Mouse (Mus musculus): ENCODE measurements around the gene Dusp13. TPM values are rescaled to one million over a fixed set of nuclear protein-coding genes. Genes with fewer than 3 reads are reported as not detected.

Gene Dusp13
- polyA plus RNA-seq, 1 experiment from 2014 or later, result not detected

DNA sequence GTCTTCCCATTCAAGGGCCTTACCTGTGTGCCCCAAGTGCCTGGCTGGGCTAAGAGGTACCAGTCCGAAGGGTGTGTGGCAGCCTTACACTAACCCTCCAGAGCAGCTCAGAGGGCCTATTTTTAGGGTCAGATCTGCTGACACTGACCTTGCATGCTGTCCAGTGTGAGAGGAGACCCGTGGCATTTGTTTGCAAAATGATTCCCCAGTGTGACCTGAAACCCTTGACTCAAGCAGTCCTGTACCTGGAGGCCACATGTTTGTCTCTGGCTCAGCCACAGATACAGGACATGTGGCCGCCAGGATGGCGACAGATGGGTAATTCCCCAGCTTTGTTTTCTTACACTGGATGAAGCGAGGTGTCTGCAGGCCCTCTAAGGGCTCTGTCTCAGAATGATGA, 36.5 kb downstream of the Dusp13 start, which contains the start of gene Dupd1:
Gene Dupd1, minus strand, starts transcription at position 91 of the 400 bp plus-strand sequence.
- ATAC-seq, result no peak
- no peak within 1 kb of the TSS for H3K4me2 ChIP-seq (ENCODE audit: low read length)
- H3K9ac ChIP-seq (replicated peaks; ENCODE audit: low read depth, low read length), result no peak within 1 kb of the TSS
- WGBS, result 84% methylated on average over 5 of the region's 5 CpGs
- H3K9me3 ChIP-seq (ENCODE audit: control insufficient read depth, low read length), result 0 out of 2 replicates have a peak, but pooled peaks cover 3% of the 10 kb centered on the region
- no peak within 1 kb of the TSS for H3K4me3 ChIP-seq (replicated peaks; ENCODE audit: low read length)
- no peaks in the 10 kb centered on the region for H3K36me3 ChIP-seq (ENCODE audit: control insufficient read depth, insufficient read depth)
- H3K4me1 ChIP-seq (replicated peaks; ENCODE audit: control insufficient read depth, insufficient read depth, low read length), result peaks cover 2% of the 10 kb centered on the region
- no peak within 1 kb of the TSS for H3K27ac ChIP-seq (ENCODE audit: low read length)
- H3K27me3 ChIP-seq (replicated peaks; ENCODE audit: control insufficient read depth, insufficient read depth, low read length), result no peaks in the 10 kb centered on the region

DNA sequence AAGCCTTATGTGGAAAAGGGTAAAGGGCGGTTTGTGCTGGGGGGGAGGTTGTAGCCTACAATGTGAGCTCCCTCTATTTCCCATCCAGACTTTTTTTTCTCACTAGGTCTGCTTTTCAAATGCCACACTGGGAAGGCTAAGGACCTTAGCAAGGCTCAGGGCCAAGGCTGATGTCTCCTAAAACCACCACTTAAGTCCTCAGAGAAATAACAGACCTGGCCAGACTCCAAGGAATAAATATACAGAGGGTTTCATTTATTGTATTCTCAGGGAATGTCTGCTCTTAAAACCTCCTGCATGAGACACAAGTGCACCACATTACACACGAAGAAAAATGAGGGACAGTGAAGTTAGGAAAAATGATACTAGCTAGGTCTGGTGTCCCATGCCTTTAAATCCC, 39.8 kb downstream of the Dusp13 start:
- Histone ChIP-seq H3K4me1 (replicated peaks; ENCODE audit: control insufficient read depth, insufficient read depth, low read length) (peaks cover 9% of the 10 kb centered on the region), H3K4me2 (ENCODE audit: low read length) (no peak overlapping the region), H3K4me3 (replicated peaks; ENCODE audit: low read length) (no peak overlapping the region), H3K9ac (replicated peaks; ENCODE audit: low read depth, low read length) (no peak overlapping the region), H3K36me3 (ENCODE audit: control insufficient read depth, insufficient read depth) (no peaks in the 10 kb centered on the region), H3K9me3 (ENCODE audit: control insufficient read depth, low read length) (0 out of 2 replicates have a peak, but pooled peaks cover 3% of the 10 kb centered on the region), H3K27me3 (replicated peaks; ENCODE audit: control insufficient read depth, insufficient read depth, low read length) (no peaks in the 10 kb centered on the region), H3K27ac (ENCODE audit: low read length) (no peak overlapping the region)
- no peak for ATAC-seq
- 65% methylated on average over 2 of the region's 2 CpGs for WGBS

DNA sequence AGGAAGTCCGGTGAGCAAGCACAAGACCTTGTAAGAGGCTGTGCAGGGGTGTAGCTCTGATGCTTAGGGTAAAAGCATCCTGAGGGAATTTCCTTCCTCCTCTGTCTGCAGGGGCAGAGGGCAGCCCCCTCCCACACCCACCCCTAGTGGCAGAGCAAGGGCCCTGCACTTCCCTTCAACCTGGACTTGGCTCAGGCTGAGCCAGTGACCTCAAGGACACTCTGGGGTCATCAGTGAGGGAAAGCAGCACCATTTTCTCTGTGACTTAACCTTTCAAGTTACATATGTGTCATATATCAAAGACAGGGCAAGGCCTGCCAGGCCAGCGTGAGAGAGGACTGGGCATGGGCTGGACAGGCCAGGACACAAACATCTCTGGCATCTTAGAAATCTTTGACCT, 41.4 kb downstream of the Dusp13 start:
- Histone ChIP-seq H3K4me1 (replicated peaks; ENCODE audit: control insufficient read depth, insufficient read depth, low read length) (peaks cover 9% of the 10 kb centered on the region), H3K36me3 (ENCODE audit: control insufficient read depth, insufficient read depth) (no peaks in the 10 kb centered on the region), H3K9me3 (ENCODE audit: control insufficient read depth, low read length) (no peaks in the 10 kb centered on the region), H3K4me2 (ENCODE audit: low read length) (no peak overlapping the region), H3K27me3 (replicated peaks; ENCODE audit: control insufficient read depth, insufficient read depth, low read length) (no peaks in the 10 kb centered on the region), H3K4me3 (replicated peaks; ENCODE audit: low read length) (no peak overlapping the region), H3K9ac (replicated peaks; ENCODE audit: low read depth, low read length) (no peak overlapping the region), H3K27ac (ENCODE audit: low read length) (no peak overlapping the region)
- no peak for ATAC-seq
- 61% methylated on average over 2 of the region's 2 CpGs for WGBS

DNA sequence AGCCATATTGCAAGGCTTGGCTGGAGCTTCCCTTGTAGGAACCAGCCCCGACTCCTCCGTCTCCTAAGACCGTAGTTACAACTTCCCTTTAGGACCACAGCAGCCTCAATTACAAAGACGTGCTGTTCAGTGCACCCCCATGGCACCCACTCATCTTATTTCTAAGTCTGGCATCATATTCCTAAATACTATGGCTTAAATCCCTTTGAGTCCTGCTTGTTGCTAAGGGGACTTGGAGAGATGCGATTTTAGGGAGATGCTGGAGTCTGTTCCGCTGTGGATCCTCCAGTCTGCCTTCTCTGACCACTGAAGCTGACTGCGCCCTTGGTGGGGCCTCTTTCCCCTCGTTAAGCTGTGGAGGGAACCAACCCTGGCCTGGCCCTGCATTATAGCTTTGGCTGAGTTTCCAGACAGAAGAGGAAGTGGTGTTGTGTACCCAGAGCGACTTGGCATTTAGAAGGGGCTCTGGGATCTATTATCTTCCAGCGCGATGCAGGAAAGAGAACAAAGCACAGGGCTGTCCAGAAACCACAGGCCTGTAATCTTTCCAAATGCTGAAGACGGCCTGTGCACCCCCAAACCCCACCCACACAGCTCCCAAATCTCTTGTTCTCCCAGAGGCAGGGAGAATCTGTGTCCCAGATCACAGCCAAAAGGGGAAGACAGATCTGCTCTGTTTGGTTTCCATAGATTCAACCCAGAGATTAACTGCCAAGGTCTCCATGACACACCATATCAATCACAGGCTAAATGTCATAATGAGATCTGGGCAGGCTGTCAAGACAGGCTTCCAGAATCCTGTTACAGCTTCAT, 44.0 kb downstream of the Dusp13 start:
- Histone ChIP-seq H3K4me1 (replicated peaks; ENCODE audit: control insufficient read depth, insufficient read depth, low read length) (peaks cover 9% of the 10 kb centered on the region), H3K9ac (replicated peaks; ENCODE audit: low read depth, low read length) (no peak overlapping the region; the same call in 1 of the 2 replicates), H3K4me3 (replicated peaks; ENCODE audit: low read length) (no peak overlapping the region), H3K9me3 (ENCODE audit: control insufficient read depth, low read length) (no peaks in the 10 kb centered on the region), H3K4me2 (ENCODE audit: low read length) (no peak overlapping the region), H3K27me3 (replicated peaks; ENCODE audit: control insufficient read depth, insufficient read depth, low read length) (no peaks in the 10 kb centered on the region), H3K27ac (ENCODE audit: low read length) (peak overlapping the region; percentile 84), H3K36me3 (ENCODE audit: control insufficient read depth, insufficient read depth) (no peaks in the 10 kb centered on the region)
- peak; percentile 82 for ATAC-seq
- 42% methylated on average over 12 of the region's 12 CpGs for WGBS

DNA sequence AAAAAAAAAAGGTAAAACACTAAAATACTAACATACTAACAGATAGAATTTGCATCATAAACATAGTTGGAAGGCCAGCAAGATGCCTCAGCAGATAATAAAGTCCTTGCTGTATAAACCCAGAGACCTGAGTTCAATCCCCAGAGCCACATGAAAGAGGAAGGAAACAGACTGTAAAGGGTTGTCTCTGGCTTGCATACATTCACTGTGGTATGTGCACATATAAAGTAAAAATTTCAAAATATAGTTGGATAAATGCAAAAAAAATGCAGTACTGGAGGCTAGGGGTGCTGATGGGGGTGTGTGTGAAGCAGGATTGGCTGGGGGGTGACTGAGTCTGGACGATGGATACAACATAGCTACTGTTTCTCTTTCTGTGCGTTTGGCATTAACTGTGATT, 45.5 kb downstream of the Dusp13 start:
- Histone ChIP-seq H3K4me1 (replicated peaks; ENCODE audit: control insufficient read depth, insufficient read depth, low read length) (peaks cover 9% of the 10 kb centered on the region), H3K4me2 (ENCODE audit: low read length) (no peak overlapping the region), H3K9me3 (ENCODE audit: control insufficient read depth, low read length) (no peaks in the 10 kb centered on the region), H3K9ac (replicated peaks; ENCODE audit: low read depth, low read length) (no peak overlapping the region), H3K27me3 (replicated peaks; ENCODE audit: control insufficient read depth, insufficient read depth, low read length) (no peaks in the 10 kb centered on the region), H3K4me3 (replicated peaks; ENCODE audit: low read length) (no peak overlapping the region), H3K36me3 (ENCODE audit: control insufficient read depth, insufficient read depth) (no peaks in the 10 kb centered on the region), H3K27ac (ENCODE audit: low read length) (no peak overlapping the region)
- WGBS, result 88% methylated on average over 2 of the region's 2 CpGs
- ATAC-seq, result no peak

DNA sequence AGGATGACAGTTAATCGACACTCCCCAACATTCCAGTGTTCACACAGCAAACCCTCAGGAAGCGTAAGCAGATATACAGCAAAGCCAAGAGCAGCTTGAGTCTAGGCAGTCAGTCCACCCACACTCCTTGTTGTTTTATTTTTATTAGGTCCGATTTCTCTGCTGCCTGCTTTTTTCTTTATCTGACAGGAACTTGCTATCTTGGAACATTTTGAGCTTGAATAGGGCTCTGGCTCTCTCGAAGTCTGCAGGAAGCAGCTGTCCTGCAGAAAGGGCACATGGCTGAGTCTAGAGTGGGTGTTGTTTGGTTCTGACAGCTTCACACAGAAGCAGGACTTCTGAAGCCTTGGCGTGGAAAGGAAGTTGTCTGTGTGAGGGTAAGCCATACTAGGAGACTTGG, 47.7 kb downstream of the Dusp13 start:
- no peak overlapping the region for H3K4me2 ChIP-seq (ENCODE audit: low read length)
- H3K4me3 ChIP-seq (replicated peaks; ENCODE audit: low read length), result no peak overlapping the region
- peaks cover 9% of the 10 kb centered on the region for H3K4me1 ChIP-seq (replicated peaks; ENCODE audit: control insufficient read depth, insufficient read depth, low read length)
- no peak overlapping the region for H3K27ac ChIP-seq (ENCODE audit: low read length)
- H3K36me3 ChIP-seq (ENCODE audit: control insufficient read depth, insufficient read depth), result no peaks in the 10 kb centered on the region
- no peak overlapping the region for H3K9ac ChIP-seq (replicated peaks; ENCODE audit: low read depth, low read length)
- WGBS, result 82% methylated on average over 5 of the region's 5 CpGs
- no peak for ATAC-seq
- H3K27me3 ChIP-seq (replicated peaks; ENCODE audit: control insufficient read depth, insufficient read depth, low read length), result no peaks in the 10 kb centered on the region
- no peaks in the 10 kb centered on the region for H3K9me3 ChIP-seq (ENCODE audit: control insufficient read depth, low read length)

DNA sequence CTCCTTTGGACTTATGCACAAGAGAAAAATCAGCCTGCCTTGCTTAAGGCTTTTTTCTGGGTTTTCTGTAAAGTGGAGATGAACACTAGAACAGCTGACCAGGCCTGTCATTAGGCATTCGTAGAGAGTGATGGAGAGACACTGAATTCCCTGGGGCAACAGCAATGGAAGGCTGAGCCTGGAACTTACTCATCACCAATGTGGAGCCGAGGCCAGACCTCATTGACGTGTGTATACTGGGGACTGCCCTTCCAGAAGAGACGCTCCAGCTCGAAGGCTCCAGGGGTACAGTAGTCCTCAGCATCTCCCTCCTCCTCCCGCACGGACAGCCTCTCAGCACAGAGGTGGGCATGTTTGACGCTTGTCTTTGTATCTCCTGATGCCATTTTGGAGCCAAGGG, 48.3 kb downstream of the Dusp13 start:
- Histone ChIP-seq H3K27me3 (replicated peaks; ENCODE audit: control insufficient read depth, insufficient read depth, low read length) (no peaks in the 10 kb centered on the region), H3K36me3 (ENCODE audit: control insufficient read depth, insufficient read depth) (no peaks in the 10 kb centered on the region), H3K9ac (replicated peaks; ENCODE audit: low read depth, low read length) (no peak overlapping the region), H3K4me2 (ENCODE audit: low read length) (no peak overlapping the region), H3K27ac (ENCODE audit: low read length) (no peak overlapping the region), H3K9me3 (ENCODE audit: control insufficient read depth, low read length) (no peaks in the 10 kb centered on the region), H3K4me3 (replicated peaks; ENCODE audit: low read length) (no peak overlapping the region), H3K4me1 (replicated peaks; ENCODE audit: control insufficient read depth, insufficient read depth, low read length) (peaks cover 9% of the 10 kb centered on the region)
- 89% methylated on average over 8 of the region's 8 CpGs for WGBS
- no peak for ATAC-seq

DNA sequence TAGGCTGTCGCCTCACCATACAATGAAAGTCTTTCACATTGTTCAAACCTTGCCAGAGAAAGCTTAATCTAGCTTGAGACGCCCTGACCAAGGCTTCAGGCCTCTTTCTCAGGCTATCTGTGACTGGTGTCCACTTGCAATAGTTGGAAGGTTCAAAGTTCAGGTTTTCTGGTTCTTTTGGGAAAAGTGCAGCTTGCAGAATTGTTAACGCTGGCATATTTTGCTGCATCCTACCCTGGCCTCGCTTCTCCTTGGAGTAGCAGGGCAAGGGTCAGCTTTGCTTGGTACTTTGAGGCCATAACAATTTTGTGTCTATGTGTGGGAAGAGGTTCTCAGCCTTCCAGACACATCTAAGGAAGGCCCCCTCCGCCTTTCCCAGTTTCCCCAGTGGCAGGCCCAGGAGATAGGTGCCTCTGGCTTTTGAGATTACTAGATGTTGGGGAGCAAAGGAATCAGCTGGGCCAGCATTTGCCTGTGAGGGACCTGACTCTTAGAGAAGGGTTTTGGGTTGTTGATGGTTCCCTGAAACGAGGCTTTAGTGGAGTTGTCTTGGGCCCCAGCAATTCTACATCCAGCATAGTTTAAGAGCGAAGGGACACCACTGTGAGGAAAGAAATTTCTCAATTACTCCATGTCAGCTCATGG, 54.7 kb downstream of the Dusp13 start:
- Histone ChIP-seq H3K9me3 (ENCODE audit: control insufficient read depth, low read length) (peaks cover 2% of the 10 kb centered on the region; the same call in 1 of the 2 replicates), H3K4me1 (replicated peaks; ENCODE audit: control insufficient read depth, insufficient read depth, low read length) (no peaks in the 10 kb centered on the region), H3K27ac (ENCODE audit: low read length) (no peak overlapping the region), H3K36me3 (ENCODE audit: control insufficient read depth, insufficient read depth) (no peaks in the 10 kb centered on the region), H3K9ac (replicated peaks; ENCODE audit: low read depth, low read length) (no peak overlapping the region), H3K4me3 (replicated peaks; ENCODE audit: low read length) (no peak overlapping the region), H3K4me2 (ENCODE audit: low read length) (no peak overlapping the region), H3K27me3 (replicated peaks; ENCODE audit: control insufficient read depth, insufficient read depth, low read length) (no peaks in the 10 kb centered on the region)
- WGBS, result 75% methylated on average over 7 of the region's 7 CpGs
- no peak for ATAC-seq

DNA sequence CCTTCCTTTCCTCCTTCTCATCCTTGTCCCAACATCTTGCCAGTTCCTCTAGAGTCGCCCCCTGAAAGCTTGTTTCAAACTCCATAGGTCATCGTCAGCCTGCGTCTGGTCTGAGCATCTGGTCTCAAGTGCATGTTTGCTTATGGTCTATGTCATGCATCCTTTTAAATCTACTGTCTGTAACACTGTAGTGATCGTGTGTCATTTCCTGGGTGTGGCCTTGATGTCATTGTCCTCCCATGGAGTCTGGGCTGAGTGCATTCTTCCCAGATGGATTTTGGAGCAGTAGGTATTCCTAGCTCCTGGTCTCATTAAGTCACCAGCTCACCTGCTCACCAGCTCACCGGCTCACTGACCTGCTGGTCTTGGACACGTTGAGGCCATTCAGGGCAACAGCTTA, 56.0 kb downstream of the Dusp13 start:
- Histone ChIP-seq H3K4me1 (replicated peaks; ENCODE audit: control insufficient read depth, insufficient read depth, low read length) (no peaks in the 10 kb centered on the region), H3K4me3 (replicated peaks; ENCODE audit: low read length) (no peak overlapping the region), H3K9me3 (ENCODE audit: control insufficient read depth, low read length) (peaks cover 2% of the 10 kb centered on the region; the same call in 1 of the 2 replicates), H3K9ac (replicated peaks; ENCODE audit: low read depth, low read length) (no peak overlapping the region), H3K36me3 (ENCODE audit: control insufficient read depth, insufficient read depth) (no peaks in the 10 kb centered on the region), H3K27ac (ENCODE audit: low read length) (no peak overlapping the region), H3K27me3 (replicated peaks; ENCODE audit: control insufficient read depth, insufficient read depth, low read length) (no peaks in the 10 kb centered on the region), H3K4me2 (ENCODE audit: low read length) (no peak overlapping the region)
- ATAC-seq, result no peak
- 82% methylated on average over 6 of the region's 6 CpGs for WGBS
